Mouse (Mus musculus) lung, postnatal 4 days (tissue): Measurements from ENCODE around the gene Rmi2.

ENCODE experiments used
- DNase-seq, 2 experiments: peaks; one replicate each; pipeline ENCODE4 v3.0.0; 2021

The Rmi2 gene

GRCm38 (mm10) chr16:10933372-10933771 is 98.5 kb downstream of the Rmi2 start:
- no peak for DNase-seq

GRCm38 (mm10) chr16:10934047-10934446 is 99.2 kb downstream of the Rmi2 start:
- DNase-seq: no peak

GRCm38 (mm10) chr16:10936700-10937319 is 102.0 kb downstream of the Rmi2 start:
- DNase-seq: no peak

GRCm38 (mm10) chr16:10937497-10937896 is 102.6 kb downstream of the Rmi2 start:
- no peak for DNase-seq

- DNase-seq: no peak
These were observed 105.1 kb downstream of the Rmi2 start for GRCm38 (mm10) chr16:10939932-10940331.

- no peak for DNase-seq
These were observed 105.8 kb downstream of the Rmi2 start for GRCm38 (mm10) chr16:10940661-10941060.
